Mouse (Mus musculus): ENCODE measurements around the gene Gm27027. TPM values are rescaled to one million over a fixed set of nuclear protein-coding genes. Genes with fewer than 3 reads are reported as not detected.
A peak's percentile ranks its signal among the peaks of the same experiment; 100 is the strongest.

Gm27027 gene
- polyA plus RNA-seq, 1 experiment from 2014 or later: not detected

- WGBS: 1% methylated on average over 32 of the region's 32 CpGs
- peak; percentile 28; the same call in 1 of the 2 replicates for ATAC-seq (ENCODE audit: low FRiP score, low TSS enrichment)
- H3K4me1 ChIP-seq (replicated peaks; ENCODE audit: control insufficient read depth, insufficient read depth): no peaks in the 10 kb centered on the region
- TF ChIP-seq CTCF (IDR thresholded peaks at IDR 0.05; ENCODE audit: low read depth) (peak; percentile 39), EP300 (optimal IDR thresholded peaks at IDR 0.05) (no peak)
- peak overlapping the region; percentile 62 for H3K4me2 ChIP-seq (replicated peaks; ENCODE audit: low read depth)
- peak; percentile 42 for DNase-seq (ENCODE audit: low spot score)
- H3K27ac ChIP-seq (replicated peaks): peak overlapping the region; percentile 95
- no peaks in the 10 kb centered on the region; the same call in 1 of the 2 replicates for H3K27me3 ChIP-seq (ENCODE audit: control insufficient read depth, insufficient read depth, low read length)
- peak overlapping the region; percentile 75 for H3K4me3 ChIP-seq (ENCODE audit: low read depth, low read length)
- H3K9me3 ChIP-seq (ENCODE audit: control insufficient read depth, low read length): no peaks in the 10 kb centered on the region
- H3K36me3 ChIP-seq (ENCODE audit: control insufficient read depth, insufficient read depth, low read length): no peaks in the 10 kb centered on the region
- peak overlapping the region; percentile 92 for H3K9ac ChIP-seq (ENCODE audit: low read length)
Measured at GRCm38 (mm10) chr2:93954781-93955578, 41.2 kb downstream of the Gm27027 start.

GRCm38 (mm10) chr2:93953726-93954125 is 42.4 kb downstream of the Gm27027 start:
- H3K4me3 ChIP-seq (ENCODE audit: low read depth, low read length): 0 out of 2 replicates have a peak overlapping the region, but pooled peaks have one; percentile 75
- 45% methylated on average over 9 of the region's 9 CpGs for WGBS
- H3K4me2 ChIP-seq (replicated peaks; ENCODE audit: low read depth): peak overlapping the region; percentile 62
- no peaks in the 10 kb centered on the region; the same call in 1 of the 2 replicates for H3K27me3 ChIP-seq (ENCODE audit: control insufficient read depth, insufficient read depth, low read length)
- H3K36me3 ChIP-seq (ENCODE audit: control insufficient read depth, insufficient read depth, low read length): no peaks in the 10 kb centered on the region
- ATAC-seq (ENCODE audit: low FRiP score, low TSS enrichment) (no peak), DNase-seq (ENCODE audit: low spot score) (no peak)
- no peaks in the 10 kb centered on the region for H3K4me1 ChIP-seq (replicated peaks; ENCODE audit: control insufficient read depth, insufficient read depth)
- no peaks in the 10 kb centered on the region for H3K9me3 ChIP-seq (ENCODE audit: control insufficient read depth, low read length)
- TF ChIP-seq CTCF (IDR thresholded peaks at IDR 0.05; ENCODE audit: low read depth) (no peak), EP300 (optimal IDR thresholded peaks at IDR 0.05) (no peak)
- peak overlapping the region; percentile 69 for H3K27ac ChIP-seq (replicated peaks)
- H3K9ac ChIP-seq (ENCODE audit: low read length): peak overlapping the region; percentile 13; the same call in 1 of the 2 replicates

- no peak for DNase-seq (ENCODE audit: low spot score)
Measured at GRCm38 (mm10) chr2:93946976-93947375, 49.2 kb downstream of the Gm27027 start.

GRCm38 (mm10) chr2:93944855-93945254 is 51.3 kb downstream of the Gm27027 start:
- 59% methylated on average over 4 of the region's 4 CpGs for WGBS
- no peak for ATAC-seq (ENCODE audit: low FRiP score, low TSS enrichment)
- no peak overlapping the region for H3K9ac ChIP-seq (ENCODE audit: low read length)

More at GRCm38 (mm10) chr2:93946976-93947375, 49.2 kb downstream of the Gm27027 start:
- Histone ChIP-seq H3K4me3 (ENCODE audit: low read depth, low read length) (no peak overlapping the region), H3K27me3 (ENCODE audit: control insufficient read depth, insufficient read depth, low read length) (no peaks in the 10 kb centered on the region), H3K9ac (ENCODE audit: low read length) (no peak overlapping the region), H3K4me1 (replicated peaks; ENCODE audit: control insufficient read depth, insufficient read depth) (no peaks in the 10 kb centered on the region), H3K4me2 (replicated peaks; ENCODE audit: low read depth) (no peak overlapping the region), H3K9me3 (ENCODE audit: control insufficient read depth, low read length) (no peaks in the 10 kb centered on the region), H3K27ac (replicated peaks) (no peak overlapping the region), H3K36me3 (ENCODE audit: control insufficient read depth, insufficient read depth, low read length) (no peaks in the 10 kb centered on the region)
- no peak for TF ChIP-seq EP300 (optimal IDR thresholded peaks at IDR 0.05)
- TF ChIP-seq CTCF (IDR thresholded peaks at IDR 0.05; ENCODE audit: low read depth): no peak
- WGBS: 72% methylated on average over 5 of the region's 5 CpGs
- no peak for ATAC-seq (ENCODE audit: low FRiP score, low TSS enrichment)

GRCm38 (mm10) chr2:93944099-93944498 is 52.1 kb downstream of the Gm27027 start:
- Histone ChIP-seq H3K9me3 (ENCODE audit: control insufficient read depth, low read length) (no peaks in the 10 kb centered on the region), H3K27me3 (ENCODE audit: control insufficient read depth, insufficient read depth, low read length) (no peaks in the 10 kb centered on the region), H3K9ac (ENCODE audit: low read length) (no peak overlapping the region), H3K36me3 (ENCODE audit: control insufficient read depth, insufficient read depth, low read length) (no peaks in the 10 kb centered on the region), H3K4me2 (replicated peaks; ENCODE audit: low read depth) (no peak overlapping the region), H3K4me3 (ENCODE audit: low read depth, low read length) (no peak overlapping the region), H3K27ac (replicated peaks) (no peak overlapping the region), H3K4me1 (replicated peaks; ENCODE audit: control insufficient read depth, insufficient read depth) (no peaks in the 10 kb centered on the region)
- TF ChIP-seq CTCF (IDR thresholded peaks at IDR 0.05; ENCODE audit: low read depth) (peak; percentile 49), EP300 (optimal IDR thresholded peaks at IDR 0.05) (no peak)
- no peak for DNase-seq (ENCODE audit: low spot score)
- ATAC-seq (ENCODE audit: low FRiP score, low TSS enrichment): no peak
- 96% methylated on average over 2 of the region's 2 CpGs for WGBS

More at GRCm38 (mm10) chr2:93944855-93945254, 51.3 kb downstream of the Gm27027 start:
- H3K27me3 ChIP-seq (ENCODE audit: control insufficient read depth, insufficient read depth, low read length): no peaks in the 10 kb centered on the region
- no peak for DNase-seq (ENCODE audit: low spot score)
- no peak overlapping the region for H3K4me3 ChIP-seq (ENCODE audit: low read depth, low read length)
- H3K36me3 ChIP-seq (ENCODE audit: control insufficient read depth, insufficient read depth, low read length): no peaks in the 10 kb centered on the region
- no peaks in the 10 kb centered on the region for H3K4me1 ChIP-seq (replicated peaks; ENCODE audit: control insufficient read depth, insufficient read depth)
- no peaks in the 10 kb centered on the region for H3K9me3 ChIP-seq (ENCODE audit: control insufficient read depth, low read length)
- no peak overlapping the region for H3K4me2 ChIP-seq (replicated peaks; ENCODE audit: low read depth)
- H3K27ac ChIP-seq (replicated peaks): no peak overlapping the region
- TF ChIP-seq EP300 (optimal IDR thresholded peaks at IDR 0.05) (no peak), CTCF (IDR thresholded peaks at IDR 0.05; ENCODE audit: low read depth) (no peak)

GRCm38 (mm10) chr2:93941670-93942069 is 54.5 kb downstream of the Gm27027 start:
- Histone ChIP-seq H3K4me2 (replicated peaks; ENCODE audit: low read depth) (no peak overlapping the region; the same call in 1 of the 2 replicates), H3K9ac (ENCODE audit: low read length) (no peak overlapping the region), H3K27ac (replicated peaks) (peak overlapping the region; percentile 74), H3K4me1 (replicated peaks; ENCODE audit: control insufficient read depth, insufficient read depth) (no peaks in the 10 kb centered on the region), H3K27me3 (ENCODE audit: control insufficient read depth, insufficient read depth, low read length) (no peaks in the 10 kb centered on the region), H3K36me3 (ENCODE audit: control insufficient read depth, insufficient read depth, low read length) (no peaks in the 10 kb centered on the region), H3K9me3 (ENCODE audit: control insufficient read depth, low read length) (no peaks in the 10 kb centered on the region), H3K4me3 (ENCODE audit: low read depth, low read length) (no peak overlapping the region)
- TF ChIP-seq CTCF (IDR thresholded peaks at IDR 0.05; ENCODE audit: low read depth) (no peak), EP300 (optimal IDR thresholded peaks at IDR 0.05) (no peak)
- peak; percentile 41; the same call in 1 of the 2 replicates for ATAC-seq (ENCODE audit: low FRiP score, low TSS enrichment)
- 55% methylated on average over 11 of the region's 11 CpGs for WGBS
- DNase-seq (ENCODE audit: low spot score): no peak

Measured in stomach, postnatal 0 days (tissue).